Mouse (Mus musculus) neural tube, embryonic 10.5 days (tissue): ENCODE results near the gene AY761185.
"Not testable (repeated sequence)": the region's sequence is repeated elsewhere in the genome, so short reads cannot be mapped to it uniquely, and the experiment has no call there.

Source experiments
- DNase-seq: peaks from one replicate; pipeline ENCODE4 v3.0.0-alpha.2; 2017; ENCODE audit warnings: low spot score; ENCODE audit errors: extremely low spot score

AY761185 gene

DNA sequence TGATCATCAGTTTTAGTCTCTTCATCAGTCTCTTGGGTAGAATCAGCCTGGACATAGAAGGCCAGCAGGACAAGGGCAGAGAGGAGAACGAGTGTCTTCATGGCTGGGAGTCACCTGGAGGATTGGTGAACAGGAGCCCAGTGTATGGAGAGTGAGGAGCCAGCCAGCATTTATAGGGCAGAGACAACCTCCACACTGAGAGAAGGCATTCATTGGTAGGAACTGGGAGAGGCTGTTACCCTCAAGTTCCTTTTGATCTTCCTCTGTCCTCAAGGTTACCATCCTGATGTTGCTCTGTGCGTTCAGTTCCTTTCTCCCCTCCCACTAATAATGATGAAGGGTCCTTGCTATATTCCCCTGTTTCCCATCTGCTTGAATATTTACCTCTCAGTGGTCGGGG is at the start of gene AY761185:
Gene AY761185, minus strand, starts transcription at position 101 of the 400 bp plus-strand sequence.
- no peak for DNase-seq

DNA sequence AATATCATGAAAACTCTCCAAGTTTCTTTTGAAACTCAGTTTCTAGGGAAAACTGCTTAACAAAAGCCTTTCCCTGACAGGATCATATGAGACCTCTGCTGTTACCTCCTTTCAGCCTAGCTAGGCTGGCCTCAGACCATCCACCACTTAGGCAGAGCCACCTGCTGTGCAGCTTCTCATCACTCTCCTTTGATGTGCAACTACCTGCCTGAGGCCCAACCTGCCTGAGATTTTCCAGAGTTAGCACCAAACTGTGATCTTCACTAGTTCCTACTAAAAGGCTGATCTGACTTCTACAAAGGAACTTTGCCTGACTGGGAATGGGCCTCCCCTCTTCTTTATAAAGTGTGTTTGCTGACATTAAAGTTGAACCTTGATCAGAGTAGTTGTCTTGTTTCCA is 49.5 kb upstream of the AY761185 start:
- not testable (repeated sequence) for DNase-seq

DNA sequence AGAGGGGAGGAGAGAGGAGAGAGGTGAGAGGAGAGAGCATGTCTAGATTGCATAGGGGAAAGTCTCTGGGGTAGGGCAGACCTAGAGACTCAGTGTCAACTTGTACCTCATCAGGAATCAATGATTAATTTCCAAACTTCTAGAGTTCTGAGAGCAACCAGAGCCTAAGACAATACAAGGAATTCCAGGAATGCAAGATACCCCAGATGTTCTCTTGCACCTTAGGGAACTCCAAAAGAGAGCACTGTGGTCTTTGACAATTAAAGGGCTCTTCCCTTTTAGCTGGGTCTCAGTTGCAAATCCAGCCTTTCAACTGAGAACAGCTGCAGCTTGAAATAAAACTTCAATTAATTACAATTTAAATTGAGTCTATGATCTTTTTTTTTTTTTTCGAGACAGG is 35.3 kb upstream of the AY761185 start:
- no peak for DNase-seq

DNA sequence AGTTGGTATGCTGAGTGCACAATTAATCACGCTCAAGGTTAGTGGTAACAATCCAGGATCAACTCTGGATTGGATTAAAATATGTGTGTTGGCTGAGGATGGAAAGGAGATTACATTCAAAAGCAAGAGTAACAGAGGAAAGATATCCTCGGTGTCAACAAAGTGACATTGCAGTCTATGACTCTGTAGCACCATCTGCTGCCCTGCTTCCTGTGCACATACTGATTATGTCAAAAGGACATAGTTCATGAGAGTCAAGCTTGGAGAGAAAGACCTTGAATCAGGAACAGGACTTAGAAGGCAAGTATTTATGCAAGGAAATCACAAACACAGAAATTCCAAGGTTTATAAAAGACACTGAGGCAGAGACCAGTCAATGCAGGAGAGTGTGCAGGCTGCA is 20.0 kb upstream of the AY761185 start:
- no peak for DNase-seq

DNA sequence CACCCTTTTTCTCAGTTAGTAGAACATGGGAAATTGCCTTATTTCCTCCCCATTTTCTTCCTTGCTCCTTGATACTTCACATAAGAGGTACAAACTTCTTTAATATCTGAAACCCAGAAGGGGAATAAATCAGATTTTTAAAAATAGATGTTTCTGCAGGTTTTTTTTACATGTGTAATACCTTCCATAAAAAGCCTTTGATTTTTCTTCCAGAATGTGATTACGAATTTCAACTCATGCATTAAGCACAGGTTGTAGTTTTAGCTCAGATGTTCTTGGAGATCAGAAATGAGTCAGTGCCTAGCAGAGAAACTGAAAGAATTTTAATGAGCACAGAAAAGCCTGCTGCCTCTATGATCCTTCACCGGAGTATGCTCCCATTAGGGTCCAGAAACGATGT is 22.5 kb downstream of the AY761185 start, which contains the start of gene Gm6040:
Gene Gm6040, minus strand, starts transcription at position 101 of the 400 bp plus-strand sequence.
- DNase-seq, result no peak

DNA sequence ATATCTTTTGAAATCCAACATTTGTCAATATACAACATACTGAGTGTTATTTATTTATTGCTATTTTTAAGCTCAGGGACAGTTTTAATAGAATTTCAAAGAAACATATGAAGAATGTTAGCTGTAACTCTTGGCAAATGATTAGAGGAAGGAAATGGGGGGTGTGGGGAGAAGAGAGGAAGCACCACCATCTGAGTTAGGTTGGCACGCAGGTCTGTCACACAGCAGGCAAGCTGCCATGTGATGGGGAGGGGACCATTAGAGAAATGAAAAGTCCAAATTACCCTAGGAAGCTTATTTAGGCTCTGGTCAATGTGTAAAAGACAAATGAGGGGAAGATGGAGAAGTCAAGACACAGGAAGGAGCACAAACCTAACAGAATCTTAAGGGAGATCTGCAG is 32.2 kb downstream of the AY761185 start:
- no peak for DNase-seq

DNA sequence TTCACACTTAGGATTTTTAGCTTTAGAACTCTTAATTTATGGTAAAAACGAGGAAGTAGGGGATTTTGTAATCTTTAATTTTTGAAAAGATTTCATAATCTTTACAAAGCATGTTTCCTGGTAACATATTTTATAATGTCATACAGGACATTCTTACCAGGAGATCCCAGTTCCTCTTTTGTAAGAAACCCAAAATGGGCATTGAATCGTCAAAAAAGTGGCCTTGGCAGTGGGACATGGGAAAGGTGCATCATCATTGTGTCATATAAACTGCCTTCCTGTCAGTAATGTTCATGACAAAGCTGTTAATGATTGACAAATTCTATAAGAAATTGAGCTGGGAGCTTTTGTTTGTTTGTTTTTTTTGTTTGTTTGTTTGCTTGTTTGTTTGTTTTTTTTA is 36.3 kb downstream of the AY761185 start:
- no peak for DNase-seq

DNA sequence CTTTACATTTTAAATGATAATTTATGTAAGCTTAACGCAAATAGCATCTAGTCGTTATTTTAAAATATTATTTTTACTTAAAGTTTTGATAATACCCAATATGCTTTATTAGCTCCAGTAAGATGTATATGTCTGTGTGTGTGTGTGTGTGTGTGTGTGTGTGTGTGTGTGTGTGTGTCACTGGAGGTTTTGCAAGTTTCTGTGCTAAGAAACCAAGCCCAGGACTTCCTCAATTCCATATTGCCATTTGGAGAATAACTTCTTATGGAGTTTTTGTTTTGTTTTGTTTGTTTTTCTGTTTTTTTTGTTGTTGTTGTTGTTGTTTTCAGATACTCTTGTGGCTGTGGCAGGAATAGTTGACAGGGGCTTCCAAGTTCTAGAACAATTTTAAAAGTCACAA is 37.4 kb downstream of the AY761185 start:
- no peak for DNase-seq

DNA sequence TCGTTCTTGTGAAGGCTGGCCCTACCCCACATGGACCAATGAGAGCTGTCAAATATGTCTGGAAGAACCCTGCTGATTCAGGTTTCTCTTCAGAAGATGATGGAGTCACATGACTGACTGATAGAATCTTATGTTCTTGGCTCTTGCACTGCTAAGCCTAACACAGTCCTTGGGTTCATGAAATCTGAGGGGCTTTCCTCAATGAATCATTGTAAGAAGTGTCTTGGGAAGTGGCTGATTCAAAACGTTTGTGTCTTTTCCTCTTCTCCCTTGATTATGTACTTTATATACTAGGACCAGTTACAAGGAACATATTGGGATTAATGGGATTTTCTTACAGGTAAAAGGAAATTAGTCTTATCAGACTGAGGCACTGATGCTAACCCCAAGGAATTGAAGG is 42.0 kb downstream of the AY761185 start, which contains the start of gene Gm15056:
Gene Gm15056, minus strand, starts transcription at position 101 of the 400 bp plus-strand sequence.
- no peak for DNase-seq
